Mouse (Mus musculus) ES-E14 (cell line): Measurements from ENCODE around the gene Ggt7.

Source experiments
- CHD2 ChIP-seq: IDR thresholded peaks from 2 replicates; pipeline ENCODE4 v1.6.1; 2014; ENCODE audit warnings: mild to moderate bottlenecking, low read depth, low read length, inconsistent platforms
- HCFC1 ChIP-seq: IDR thresholded peaks from 2 replicates; pipeline ENCODE4 v1.6.1; 2012; ENCODE audit warnings: low read length, inconsistent platforms, borderline replicate concordance; ENCODE audit not compliant: insufficient read depth
- MAFK ChIP-seq: IDR thresholded peaks from 2 replicates; pipeline ENCODE4 v1.6.1; 2014; ENCODE audit warnings: mild to moderate bottlenecking, low read depth, low read length, inconsistent platforms; ENCODE audit not compliant: insufficient read depth
- ZC3H11A ChIP-seq: IDR thresholded peaks from 2 replicates; pipeline ENCODE4 v1.6.1; 2012; ENCODE audit warnings: low read depth, mild to moderate bottlenecking, inconsistent platforms, low read length, borderline replicate concordance
- ZNF384 ChIP-seq: IDR thresholded peaks from 2 replicates; pipeline ENCODE4 v1.6.1; 2012; ENCODE audit warnings: low read depth, low read length, inconsistent platforms

GRCm38 (mm10) chr2:155442916-155443315 is 75.1 kb downstream of the Ggt7 start:
- TF ChIP-seq HCFC1, result no peak
- no peak for TF ChIP-seq ZNF384
- no peak for TF ChIP-seq CHD2
- no peak for TF ChIP-seq ZC3H11A
- TF ChIP-seq MAFK, result no peak
